Mouse (Mus musculus) hindbrain, embryonic 16.5 days (tissue): Measurements from ENCODE around the gene Mturn. TPM values are rescaled to one million over a fixed set of nuclear protein-coding genes. Genes with fewer than 3 reads are reported as not detected.

Source experiments
- ATAC-seq: fragments of 200-750 bp; cut with Nextera tagmentation; 2 replicates; pipeline ENCODE4 v1.8.0; 2017; ENCODE audit warnings: moderate TSS enrichment, moderate library complexity
- H3K27ac ChIP-seq: fragments of 300-500 bp; sonication (generic); 2 replicates; pipeline ENCODE4 v1.5.1; 2014; ENCODE audit warnings: low read depth, mild to moderate bottlenecking, control low read depth, low read length, moderate library complexity
- H3K27me3 ChIP-seq: fragments of 300-500 bp; sonication (generic); replicated peaks from 2 replicates; pipeline ENCODE4 v1.6.1; 2014; ENCODE audit warnings: low read length; ENCODE audit not compliant: control insufficient read depth, insufficient read depth
- H3K36me3 ChIP-seq: fragments of 300-500 bp; sonication (generic); 2 replicates; pipeline ENCODE4 v1.6.1; 2014; ENCODE audit warnings: mild to moderate bottlenecking, low read length, moderate library complexity, mixed read lengths; ENCODE audit not compliant: control insufficient read depth, insufficient read depth
- H3K4me1 ChIP-seq: fragments of 300-500 bp; sonication (generic); 2 replicates; pipeline ENCODE4 v1.6.1; 2014; ENCODE audit warnings: low read depth, low read length; ENCODE audit not compliant: control insufficient read depth, insufficient read depth
- H3K4me2 ChIP-seq: fragments of 300-500 bp; sonication (generic); 2 replicates; pipeline ENCODE4 v1.6.1; 2014; ENCODE audit warnings: mild to moderate bottlenecking, low read length, control low read depth, moderate library complexity
- H3K4me3 ChIP-seq: fragments of 300-500 bp; sonication (generic); 2 replicates; pipeline ENCODE4 v1.5.1; 2014; ENCODE audit warnings: mild to moderate bottlenecking, low read length, control low read depth, moderate library complexity
- H3K9ac ChIP-seq: fragments of 300-500 bp; sonication (generic); 2 replicates; pipeline ENCODE4 v1.6.1; 2014; ENCODE audit warnings: low read depth, mild to moderate bottlenecking, control low read depth, low read length, moderate library complexity
- H3K9me3 ChIP-seq: fragments of 300-500 bp; sonication (generic); 2 replicates; pipeline ENCODE4 v1.6.1; 2014; ENCODE audit warnings: mild to moderate bottlenecking, low read length, moderate library complexity; ENCODE audit not compliant: control insufficient read depth
- WGBS: fragments of 180-500 bp; shearing (Covaris S2); extraction: QIAGEN DNeasy Blood & Tissue Kit; methylation state at CpG from one replicate; pipeline ENCODE4 v1.1.7; 2014; 5-methylcytosine and 5-hydroxymethylcytosine counted together
- polyA plus RNA-seq: library from polyadenylated mRNA; unstranded; fragments of >200 nt; fragmentation: Nextera tagmentation; extraction: Ambion mirVana; gene quantifications from 2 replicates; pipeline ENCODE4 v1.2.1, GENCODE M21; 2015

Gene Mturn
- polyA plus RNA-seq, 1 experiment from 2014 or later = 94.3 TPM

- H3K4me2 ChIP-seq = no peak overlapping the region
- H3K9me3 ChIP-seq = no peaks in the 10 kb centered on the region
- no peak overlapping the region for H3K4me3 ChIP-seq
- no peaks in the 10 kb centered on the region for H3K4me1 ChIP-seq
- no peak overlapping the region for H3K9ac ChIP-seq
- no peaks in the 10 kb centered on the region for H3K27me3 ChIP-seq
- WGBS = 73% methylated on average over 14 of the region's 14 CpGs
- peaks cover 20% of the 10 kb centered on the region for H3K36me3 ChIP-seq
- ATAC-seq = no peak
- H3K27ac ChIP-seq = no peak overlapping the region
Measured at GRCm38 (mm10) chr6:54691368-54692116, 10.1 kb downstream of the Mturn start.

DNA sequence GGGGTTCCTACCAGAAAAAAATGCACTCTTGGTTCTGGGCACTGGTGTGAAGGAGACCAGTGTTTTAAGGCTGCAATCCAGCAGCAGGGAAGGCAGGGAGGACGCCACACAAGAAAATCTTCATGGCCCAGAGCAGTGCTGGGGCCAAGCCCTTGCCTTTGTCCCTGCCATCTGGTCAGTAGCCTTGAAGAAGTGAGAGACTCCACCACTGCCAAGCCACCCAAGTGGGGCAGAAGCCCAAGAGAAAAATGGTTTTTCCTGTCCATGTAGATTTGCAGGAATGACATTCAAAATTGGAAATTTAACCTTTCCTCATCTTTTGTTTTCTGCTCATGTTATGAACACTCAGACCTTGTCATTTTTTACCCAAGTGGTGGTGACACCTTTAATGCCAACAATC, 10.8 kb downstream of the Mturn start:
- no peaks in the 10 kb centered on the region for H3K4me1 ChIP-seq
- no peak overlapping the region for H3K4me2 ChIP-seq
- peaks cover 20% of the 10 kb centered on the region for H3K36me3 ChIP-seq
- no peaks in the 10 kb centered on the region for H3K9me3 ChIP-seq
- no peak overlapping the region for H3K4me3 ChIP-seq
- no peak overlapping the region for H3K9ac ChIP-seq
- no peak for ATAC-seq
- 67% methylated on average over 1 of the region's 1 CpGs for WGBS
- no peaks in the 10 kb centered on the region for H3K27me3 ChIP-seq
- no peak overlapping the region for H3K27ac ChIP-seq

DNA sequence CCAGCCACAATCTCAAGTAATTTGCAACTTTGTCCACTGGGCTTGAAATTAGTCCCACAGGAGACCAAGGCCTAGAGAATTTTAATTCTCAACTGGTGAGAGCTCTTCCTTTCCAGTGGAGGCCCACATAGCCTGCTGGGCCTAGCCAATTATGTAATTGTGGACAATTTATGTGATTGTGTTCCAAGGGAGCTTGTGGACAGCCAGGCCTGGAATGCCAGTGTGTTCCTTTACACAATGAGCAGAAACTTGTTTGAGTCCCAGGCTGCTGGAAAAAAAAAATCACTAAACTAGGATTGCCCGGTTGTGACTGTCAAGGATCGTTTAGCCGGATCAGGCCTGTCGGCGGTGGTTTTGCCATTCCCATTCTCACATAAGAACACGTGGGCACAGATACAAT, 11.9 kb downstream of the Mturn start:
- no peak for ATAC-seq
- Histone ChIP-seq H3K27ac (no peak overlapping the region), H3K9ac (no peak overlapping the region), H3K4me1 (no peaks in the 10 kb centered on the region), H3K4me3 (no peak overlapping the region), H3K4me2 (no peak overlapping the region), H3K36me3 (peaks cover 20% of the 10 kb centered on the region), H3K9me3 (no peaks in the 10 kb centered on the region), H3K27me3 (no peaks in the 10 kb centered on the region)
- 92% methylated on average over 6 of the region's 6 CpGs for WGBS

DNA sequence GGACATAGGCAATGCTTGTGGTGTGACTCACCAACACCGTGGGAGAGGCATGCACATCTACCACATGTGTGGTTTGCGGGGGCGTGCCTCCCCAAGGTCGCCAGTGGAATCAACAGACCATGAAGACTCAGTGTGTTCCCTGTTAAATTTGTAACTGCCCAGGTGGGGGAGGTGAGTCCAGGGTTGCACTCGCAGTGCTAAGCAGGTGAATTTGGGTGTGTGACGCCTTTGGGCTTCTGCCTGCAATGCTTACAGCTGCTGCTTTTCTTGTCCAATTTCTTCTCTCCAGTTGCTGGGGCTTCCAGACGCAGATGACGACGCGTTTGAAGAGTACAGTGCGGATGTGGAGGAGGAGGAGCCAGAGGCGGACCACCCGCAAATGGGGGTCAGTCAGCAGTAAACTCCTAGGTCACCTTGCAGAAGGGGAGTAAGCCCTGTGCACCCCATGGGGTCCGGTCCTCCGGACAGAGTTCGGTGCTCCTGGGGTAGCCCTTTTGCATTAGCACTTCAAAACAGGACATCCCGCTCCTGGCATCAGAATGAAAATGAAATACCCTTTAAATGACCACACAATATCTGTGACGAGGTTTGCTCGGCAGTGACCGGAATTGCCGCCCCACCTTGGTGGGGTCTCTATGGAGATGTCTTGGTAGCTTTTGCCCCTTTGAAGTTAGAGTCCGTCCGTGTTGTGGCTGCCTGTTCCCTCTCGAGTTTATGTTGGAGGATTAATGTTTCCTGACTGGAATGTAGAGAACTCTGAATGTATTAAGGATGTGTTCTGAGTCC, 17.5 kb downstream of the Mturn start:
- Histone ChIP-seq H3K27ac (no peak overlapping the region), H3K9ac (peak overlapping the region; percentile 33), H3K9me3 (no peaks in the 10 kb centered on the region), H3K36me3 (peaks cover 9% of the 10 kb centered on the region), H3K4me1 (peaks cover 12% of the 10 kb centered on the region), H3K27me3 (no peaks in the 10 kb centered on the region), H3K4me3 (peak overlapping the region; percentile 39), H3K4me2 (peak overlapping the region; percentile 80)
- 7% methylated on average over 24 of the region's 24 CpGs for WGBS
- peak; percentile 34 for ATAC-seq

DNA sequence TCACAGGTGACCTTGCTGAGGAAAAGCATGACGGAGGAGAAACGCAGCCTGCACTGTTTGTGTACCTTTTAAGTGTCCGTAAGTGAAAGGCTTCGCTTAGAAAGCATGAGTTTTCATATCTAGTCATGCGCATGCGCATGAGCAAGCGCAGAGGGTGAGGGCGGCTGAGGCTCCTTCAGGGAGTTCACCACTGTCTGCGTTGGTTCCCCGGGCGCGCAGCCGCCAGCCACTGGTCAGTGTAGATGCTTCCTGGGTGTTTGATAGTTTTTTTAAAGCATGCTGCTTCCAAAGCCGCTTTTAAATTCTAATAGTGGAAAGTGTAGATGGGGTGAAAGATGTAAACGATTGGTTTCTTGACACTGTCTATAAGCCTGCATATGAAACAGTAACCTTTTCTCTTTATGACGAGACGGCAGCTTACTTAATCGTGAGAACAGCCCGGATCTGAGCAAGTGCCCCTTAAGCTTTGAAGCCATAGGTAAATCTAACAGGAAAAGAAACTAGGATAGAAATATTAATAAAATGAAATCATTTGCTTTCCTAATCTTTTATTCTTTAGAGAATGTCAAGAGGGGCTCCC, 18.1 kb downstream of the Mturn start:
- no peak overlapping the region for H3K27ac ChIP-seq
- peak overlapping the region; percentile 33 for H3K9ac ChIP-seq
- 6% methylated on average over 19 of the region's 19 CpGs for WGBS
- no peaks in the 10 kb centered on the region for H3K9me3 ChIP-seq
- peaks cover 4% of the 10 kb centered on the region for H3K36me3 ChIP-seq
- peaks cover 17% of the 10 kb centered on the region for H3K4me1 ChIP-seq
- peak overlapping the region; percentile 39 for H3K4me3 ChIP-seq
- peak; percentile 85 for ATAC-seq
- H3K27me3 ChIP-seq = no peaks in the 10 kb centered on the region
- peak overlapping the region; percentile 80 for H3K4me2 ChIP-seq

GRCm38 (mm10) chr6:54700516-54700915, 19.1 kb downstream of the Mturn start:
- no peak for ATAC-seq
- Histone ChIP-seq H3K9me3 (no peaks in the 10 kb centered on the region), H3K27ac (no peak overlapping the region), H3K9ac (no peak overlapping the region), H3K27me3 (no peaks in the 10 kb centered on the region), H3K4me3 (no peak overlapping the region), H3K4me2 (no peak overlapping the region), H3K36me3 (peaks cover 3% of the 10 kb centered on the region; the same call in 1 of the 2 replicates), H3K4me1 (peaks cover 19% of the 10 kb centered on the region)
- 90% methylated on average over 2 of the region's 2 CpGs for WGBS

GRCm38 (mm10) chr6:54701901-54702300, 20.5 kb downstream of the Mturn start:
- H3K9ac ChIP-seq = no peak overlapping the region
- ATAC-seq = no peak
- H3K36me3 ChIP-seq = peaks cover 3% of the 10 kb centered on the region; the same call in 1 of the 2 replicates

GRCm38 (mm10) chr6:54703633-54704538, 22.5 kb downstream of the Mturn start:
- Histone ChIP-seq H3K9ac (peak overlapping the region; percentile 31), H3K27ac (peak overlapping the region; percentile 63), H3K9me3 (no peaks in the 10 kb centered on the region), H3K27me3 (no peaks in the 10 kb centered on the region), H3K4me3 (no peak overlapping the region), H3K4me1 (peaks cover 20% of the 10 kb centered on the region), H3K36me3 (peaks cover 3% of the 10 kb centered on the region; the same call in 1 of the 2 replicates), H3K4me2 (peak overlapping the region; percentile 9; the same call in 1 of the 2 replicates)
- WGBS = 24% methylated on average over 14 of the region's 14 CpGs
- no peak for ATAC-seq

More at GRCm38 (mm10) chr6:54701901-54702300, 20.5 kb downstream of the Mturn start:
- H3K9me3 ChIP-seq = no peaks in the 10 kb centered on the region
- no peak overlapping the region for H3K27ac ChIP-seq
- H3K4me2 ChIP-seq = no peak overlapping the region
- H3K27me3 ChIP-seq = no peaks in the 10 kb centered on the region
- 60% methylated on average over 9 of the region's 9 CpGs for WGBS
- peaks cover 23% of the 10 kb centered on the region for H3K4me1 ChIP-seq
- H3K4me3 ChIP-seq = no peak overlapping the region
